Mouse (Mus musculus): ENCODE measurements around the gene Hps3. TPM values are rescaled to one million over a fixed set of nuclear protein-coding genes. Genes with fewer than 3 reads are reported as not detected.
"Not testable (repeated sequence)": the region's sequence is repeated elsewhere in the genome, so short reads cannot be mapped to it uniquely, and the experiment has no call there.

The Hps3 gene
- polyA plus RNA-seq, 1 experiment from 2014 or later = 12.1 TPM

DNA sequence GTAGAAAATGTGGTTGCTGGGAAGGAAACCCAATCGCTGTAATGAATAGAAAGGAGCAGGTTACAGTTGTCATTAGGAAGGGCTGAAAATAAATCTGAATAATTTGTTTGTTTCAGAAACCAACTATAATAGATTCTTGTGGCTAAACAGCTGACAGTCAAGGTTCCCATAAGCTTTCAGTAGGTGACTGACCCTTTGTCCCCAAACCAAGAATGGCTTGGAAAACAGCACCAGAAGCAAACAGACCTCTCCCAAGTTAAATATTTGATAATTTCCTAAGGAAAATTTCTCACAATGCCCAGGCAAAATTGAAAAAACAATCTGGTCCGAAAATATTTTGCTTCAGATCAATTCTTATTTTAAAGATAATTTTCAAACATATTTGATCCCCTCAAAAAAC, 73.8 kb downstream of the Hps3 start:
- Histone ChIP-seq H3K9ac (ENCODE audit: low read length) (no peak overlapping the region), H3K27me3 (ENCODE audit: control insufficient read depth, insufficient read depth, low read length) (no peaks in the 10 kb centered on the region), H3K4me1 (ENCODE audit: control insufficient read depth, insufficient read depth, low read length) (peaks cover 2% of the 10 kb centered on the region; the same call in 1 of the 2 replicates), H3K27ac (ENCODE audit: low read depth, low read length) (no peak overlapping the region), H3K4me3 (ENCODE audit: low read depth, low read length) (no peak overlapping the region), H3K4me2 (no peak overlapping the region), H3K9me3 (ENCODE audit: control insufficient read depth, low read length) (no peaks in the 10 kb centered on the region), H3K36me3 (ENCODE audit: control insufficient read depth, insufficient read depth, low read length) (no peaks in the 10 kb centered on the region)
- 86% methylated on average over 2 of the region's 2 CpGs for WGBS
- ATAC-seq (ENCODE audit: low FRiP score) = no peak
- DNase-seq (ENCODE audit: low spot score, missing footprints) = no peak

DNA sequence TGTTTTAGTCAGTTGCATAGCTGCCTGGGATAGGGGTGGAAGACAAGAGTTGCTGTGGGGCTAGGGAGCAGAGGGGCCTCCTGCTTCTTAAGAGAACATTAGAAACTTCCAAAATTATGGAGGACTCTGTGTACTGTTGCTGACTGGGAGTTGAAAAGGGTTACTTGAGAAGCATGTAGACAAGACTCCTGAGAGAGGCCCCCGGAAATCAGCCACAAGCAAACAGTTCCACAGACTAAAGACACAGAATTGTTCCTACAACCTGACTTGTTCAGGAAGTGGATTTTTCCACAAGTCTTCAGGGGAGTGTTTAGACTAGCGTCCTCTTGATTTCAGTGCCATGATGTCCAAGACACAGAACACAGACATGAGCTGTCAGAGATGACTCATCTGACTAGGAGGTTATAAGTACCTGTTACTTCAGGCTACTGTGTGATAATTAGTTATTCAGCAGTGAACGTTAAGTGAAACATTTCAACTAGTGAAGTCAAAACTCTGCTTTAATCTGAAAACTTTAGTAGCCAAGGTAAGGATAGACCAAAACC, 74.5 kb downstream of the Hps3 start:
- H3K4me3 ChIP-seq (ENCODE audit: low read depth, low read length) = no peak overlapping the region
- no peak overlapping the region for H3K9ac ChIP-seq (ENCODE audit: low read length)
- H3K9me3 ChIP-seq (ENCODE audit: control insufficient read depth, low read length) = no peaks in the 10 kb centered on the region
- ATAC-seq (ENCODE audit: low FRiP score) (no peak), DNase-seq (ENCODE audit: low spot score, missing footprints) (no peak)
- WGBS = 75% methylated on average over 3 of the region's 3 CpGs
- H3K27ac ChIP-seq (ENCODE audit: low read depth, low read length) = no peak overlapping the region
- H3K27me3 ChIP-seq (ENCODE audit: control insufficient read depth, insufficient read depth, low read length) = no peaks in the 10 kb centered on the region
- peaks cover 2% of the 10 kb centered on the region; the same call in 1 of the 2 replicates for H3K4me1 ChIP-seq (ENCODE audit: control insufficient read depth, insufficient read depth, low read length)
- H3K36me3 ChIP-seq (ENCODE audit: control insufficient read depth, insufficient read depth, low read length) = no peaks in the 10 kb centered on the region
- no peak overlapping the region for H3K4me2 ChIP-seq

DNA sequence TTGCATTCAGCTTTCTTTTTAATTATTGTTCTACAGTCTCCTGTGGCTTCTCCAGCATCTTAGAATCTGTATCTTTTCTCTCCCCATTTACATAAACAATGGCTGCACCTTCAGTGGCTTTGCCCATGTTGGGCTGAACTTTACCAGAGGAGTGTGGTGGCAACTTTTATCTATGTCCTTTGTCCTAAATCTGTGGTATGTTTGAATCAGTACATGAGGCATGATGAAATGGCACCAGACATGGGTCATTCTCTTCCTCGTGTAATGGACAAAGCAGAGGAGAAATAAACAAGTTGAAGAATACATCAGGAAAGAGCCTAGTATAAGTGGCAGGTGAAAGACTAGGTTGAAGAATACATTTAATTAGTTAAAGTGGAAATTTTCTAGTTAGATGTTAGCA, 76.1 kb downstream of the Hps3 start:
- no peak overlapping the region for H3K9ac ChIP-seq (ENCODE audit: low read length)
- no peaks in the 10 kb centered on the region for H3K27me3 ChIP-seq (ENCODE audit: control insufficient read depth, insufficient read depth, low read length)
- H3K9me3 ChIP-seq (ENCODE audit: control insufficient read depth, low read length) = no peaks in the 10 kb centered on the region
- DNase-seq (ENCODE audit: low spot score, missing footprints) (no peak), ATAC-seq (ENCODE audit: low FRiP score) (no peak)
- WGBS = 87% methylated on average over 1 of the region's 1 CpGs
- no peak overlapping the region for H3K27ac ChIP-seq (ENCODE audit: low read depth, low read length)
- no peak overlapping the region for H3K4me3 ChIP-seq (ENCODE audit: low read depth, low read length)
- peaks cover 2% of the 10 kb centered on the region; the same call in 1 of the 2 replicates for H3K4me1 ChIP-seq (ENCODE audit: control insufficient read depth, insufficient read depth, low read length)
- H3K4me2 ChIP-seq = no peak overlapping the region
- no peaks in the 10 kb centered on the region for H3K36me3 ChIP-seq (ENCODE audit: control insufficient read depth, insufficient read depth, low read length)

DNA sequence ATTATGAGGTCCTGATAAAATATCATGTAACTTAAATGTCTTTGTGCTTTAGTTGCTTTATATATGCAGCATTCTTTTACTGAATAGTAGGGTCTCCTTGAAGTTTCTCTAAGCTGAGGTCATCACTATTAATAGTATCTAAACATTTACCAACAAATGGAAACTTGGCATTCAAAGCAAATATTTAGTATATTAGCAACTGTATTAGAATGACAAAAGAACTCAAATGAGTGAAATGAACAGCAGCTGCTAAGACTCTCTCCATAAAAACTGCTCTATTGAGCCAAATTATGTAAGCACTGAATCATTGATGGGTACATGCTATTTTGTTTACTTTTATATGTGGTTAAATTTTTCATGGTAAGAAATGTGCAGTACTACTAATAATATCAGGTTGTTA, 77.1 kb downstream of the Hps3 start:
- DNase-seq (ENCODE audit: low spot score, missing footprints) (no peak), ATAC-seq (ENCODE audit: low FRiP score) (no peak)
- no peak overlapping the region for H3K27ac ChIP-seq (ENCODE audit: low read depth, low read length)
- no peaks in the 10 kb centered on the region for H3K36me3 ChIP-seq (ENCODE audit: control insufficient read depth, insufficient read depth, low read length)
- peaks cover 8% of the 10 kb centered on the region; the same call in 1 of the 2 replicates for H3K4me1 ChIP-seq (ENCODE audit: control insufficient read depth, insufficient read depth, low read length)
- no peaks in the 10 kb centered on the region for H3K27me3 ChIP-seq (ENCODE audit: control insufficient read depth, insufficient read depth, low read length)
- H3K4me3 ChIP-seq (ENCODE audit: low read depth, low read length) = no peak overlapping the region
- H3K9me3 ChIP-seq (ENCODE audit: control insufficient read depth, low read length) = no peaks in the 10 kb centered on the region
- no peak overlapping the region for H3K9ac ChIP-seq (ENCODE audit: low read length)
- no peak overlapping the region for H3K4me2 ChIP-seq

DNA sequence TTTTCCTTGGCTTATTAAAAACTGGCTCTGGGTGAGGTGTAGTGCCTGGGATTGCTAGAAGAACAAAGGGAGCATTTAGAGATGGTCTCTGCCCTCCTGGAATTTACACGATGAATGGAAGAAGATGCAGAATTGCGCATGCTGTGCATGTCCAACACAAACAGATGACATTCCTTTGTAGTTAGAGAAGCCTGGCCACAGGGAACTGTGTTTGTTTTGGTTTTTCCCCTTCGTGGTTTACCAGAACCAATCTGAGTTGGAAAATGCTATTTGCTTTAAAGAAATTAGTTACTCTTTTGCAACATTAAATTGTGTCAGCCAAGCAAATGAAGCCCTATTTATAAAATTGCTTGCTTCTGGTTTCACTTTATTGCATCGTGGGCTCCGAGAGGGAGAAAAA, 78.2 kb downstream of the Hps3 start, which contains the start of gene Cp:
Gene Cp (plus strand): TSS at position 170 of the 400 bp plus-strand sequence.
- Histone ChIP-seq H3K9ac (ENCODE audit: low read length) (no peak within 1 kb of the TSS), H3K9me3 (ENCODE audit: control insufficient read depth, low read length) (no peaks in the 10 kb centered on the region), H3K27ac (ENCODE audit: low read depth, low read length) (no peak within 1 kb of the TSS), H3K4me2 (0 out of 2 replicates have a peak within 1 kb of the TSS, but pooled peaks have one; percentile 3), H3K27me3 (ENCODE audit: control insufficient read depth, insufficient read depth, low read length) (no peaks in the 10 kb centered on the region), H3K4me3 (ENCODE audit: low read depth, low read length) (no peak within 1 kb of the TSS), H3K36me3 (ENCODE audit: control insufficient read depth, insufficient read depth, low read length) (no peaks in the 10 kb centered on the region), H3K4me1 (ENCODE audit: control insufficient read depth, insufficient read depth, low read length) (peaks cover 8% of the 10 kb centered on the region; the same call in 1 of the 2 replicates)
- DNase-seq (ENCODE audit: low spot score, missing footprints) (peak; percentile 85), ATAC-seq (ENCODE audit: low FRiP score) (0 out of 2 replicates have a peak, but pooled peaks have one; percentile 35)
- WGBS = 35% methylated on average over 5 of the region's 5 CpGs

DNA sequence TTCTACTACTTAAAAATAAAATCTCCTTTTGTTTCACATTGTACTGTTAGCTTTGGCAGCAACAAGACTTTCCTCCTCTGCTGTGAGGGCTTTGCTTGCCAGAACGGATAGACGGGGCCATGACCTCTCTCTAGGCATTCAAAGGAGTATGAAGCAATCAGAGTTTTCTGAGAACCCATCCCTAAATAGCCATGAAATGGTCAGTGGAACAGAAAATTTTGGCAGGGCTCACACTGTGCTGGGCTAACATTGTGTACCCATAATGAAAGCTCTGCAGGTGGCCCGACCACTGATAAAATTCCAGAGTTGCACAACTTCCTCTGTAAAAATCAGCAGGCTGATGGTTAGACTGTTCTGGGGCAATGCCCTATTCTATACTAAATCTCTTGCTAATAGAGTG, 81.2 kb downstream of the Hps3 start:
- Histone ChIP-seq H3K4me3 (ENCODE audit: low read depth, low read length) (no peak overlapping the region), H3K9ac (ENCODE audit: low read length) (no peak overlapping the region), H3K4me1 (ENCODE audit: control insufficient read depth, insufficient read depth, low read length) (peaks cover 8% of the 10 kb centered on the region; the same call in 1 of the 2 replicates), H3K27me3 (ENCODE audit: control insufficient read depth, insufficient read depth, low read length) (no peaks in the 10 kb centered on the region), H3K27ac (ENCODE audit: low read depth, low read length) (no peak overlapping the region), H3K4me2 (no peak overlapping the region), H3K36me3 (ENCODE audit: control insufficient read depth, insufficient read depth, low read length) (no peaks in the 10 kb centered on the region), H3K9me3 (ENCODE audit: control insufficient read depth, low read length) (no peaks in the 10 kb centered on the region)
- no peak for DNase-seq (ENCODE audit: low spot score, missing footprints)
- ATAC-seq (ENCODE audit: low FRiP score) = peak; percentile 42; the same call in 1 of the 2 replicates
- WGBS = 17% methylated on average over 3 of the region's 3 CpGs

DNA sequence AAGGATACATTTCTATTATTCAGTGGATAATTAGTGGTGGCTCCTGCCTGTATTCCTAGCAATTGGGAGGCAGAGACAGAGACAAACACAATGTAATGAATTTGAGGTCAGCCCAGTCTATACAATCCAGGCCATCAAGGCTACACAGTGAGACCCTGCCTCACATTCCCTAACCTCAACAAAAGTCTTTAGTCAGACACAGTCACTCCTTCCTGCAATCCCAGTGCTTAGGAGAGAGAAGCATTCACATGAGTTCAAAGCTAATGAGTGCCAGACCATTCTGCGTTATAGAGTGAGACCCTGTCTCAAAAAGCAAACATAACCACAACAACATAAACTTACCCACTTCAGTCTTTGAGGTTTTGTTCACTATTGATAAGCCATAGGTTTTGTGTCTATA, 81.7 kb downstream of the Hps3 start:
- Histone ChIP-seq H3K4me1 (ENCODE audit: control insufficient read depth, insufficient read depth, low read length) (peaks cover 8% of the 10 kb centered on the region; the same call in 1 of the 2 replicates), H3K9ac (ENCODE audit: low read length) (no peak overlapping the region), H3K4me3 (ENCODE audit: low read depth, low read length) (no peak overlapping the region), H3K4me2 (no peak overlapping the region), H3K27me3 (ENCODE audit: control insufficient read depth, insufficient read depth, low read length) (no peaks in the 10 kb centered on the region), H3K9me3 (ENCODE audit: control insufficient read depth, low read length) (no peaks in the 10 kb centered on the region), H3K36me3 (ENCODE audit: control insufficient read depth, insufficient read depth, low read length) (no peaks in the 10 kb centered on the region), H3K27ac (ENCODE audit: low read depth, low read length) (no peak overlapping the region)
- DNase-seq (ENCODE audit: low spot score, missing footprints) (no peak), ATAC-seq (ENCODE audit: low FRiP score) (0 out of 2 replicates have a peak, but pooled peaks have one; percentile 16)
- 34% methylated on average over 1 of the region's 1 CpGs for WGBS

DNA sequence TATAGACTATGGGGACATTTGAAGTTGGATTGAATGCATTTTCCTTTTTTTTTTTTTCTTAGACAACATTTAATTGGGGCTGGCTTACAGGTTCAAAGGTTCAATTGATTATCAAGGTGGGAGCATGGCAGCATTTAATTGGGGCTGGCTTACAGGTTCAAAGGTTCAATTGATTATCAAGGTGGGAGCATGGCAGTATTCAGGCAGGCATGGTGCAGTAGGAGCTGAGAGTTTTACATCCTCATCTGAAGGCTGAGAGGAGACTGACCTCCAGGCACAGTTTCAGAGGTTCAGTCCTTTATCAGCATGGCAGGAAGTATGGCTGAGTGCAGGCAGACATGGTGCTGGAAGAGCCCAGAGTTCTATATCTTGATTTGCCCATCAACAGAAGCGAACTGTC, 85.7 kb downstream of the Hps3 start:
- 94% methylated on average over 1 of the region's 1 CpGs for WGBS
- H3K27me3 ChIP-seq (ENCODE audit: control insufficient read depth, insufficient read depth, low read length); ATAC-seq (ENCODE audit: low FRiP score); H3K4me1 ChIP-seq (ENCODE audit: control insufficient read depth, insufficient read depth, low read length); H3K4me3 ChIP-seq (ENCODE audit: low read depth, low read length); H3K36me3 ChIP-seq (ENCODE audit: control insufficient read depth, insufficient read depth, low read length); H3K9ac ChIP-seq (ENCODE audit: low read length); H3K9me3 ChIP-seq (ENCODE audit: control insufficient read depth, low read length); H3K27ac ChIP-seq (ENCODE audit: low read depth, low read length); H3K4me2 ChIP-seq; DNase-seq (ENCODE audit: low spot score, missing footprints): not testable (repeated sequence)

DNA sequence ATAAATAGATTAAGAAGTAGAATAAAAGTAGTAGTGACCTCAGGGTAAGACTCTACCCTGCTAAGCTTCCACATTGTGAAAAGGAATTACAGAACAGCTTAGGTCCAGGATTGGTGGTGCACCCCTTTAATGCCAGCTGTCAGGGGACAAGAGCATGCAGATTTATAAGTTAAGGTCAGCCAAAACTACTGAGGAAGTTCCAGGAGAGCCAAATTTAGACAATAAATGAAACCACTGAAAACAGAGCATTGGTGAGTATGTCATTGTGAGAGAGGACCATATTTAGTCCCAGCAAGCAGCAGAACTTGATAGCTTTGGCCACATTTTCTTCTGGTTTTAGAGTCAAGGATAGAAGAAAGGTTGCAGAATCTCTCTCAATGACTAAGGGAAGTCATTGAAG, 86.6 kb downstream of the Hps3 start:
- H3K27ac ChIP-seq (ENCODE audit: low read depth, low read length) = no peak overlapping the region
- peaks cover 3% of the 10 kb centered on the region; the same call in 1 of the 2 replicates for H3K4me1 ChIP-seq (ENCODE audit: control insufficient read depth, insufficient read depth, low read length)
- DNase-seq (ENCODE audit: low spot score, missing footprints) = no peak
- H3K9me3 ChIP-seq (ENCODE audit: control insufficient read depth, low read length) = no peaks in the 10 kb centered on the region
- no peaks in the 10 kb centered on the region for H3K36me3 ChIP-seq (ENCODE audit: control insufficient read depth, insufficient read depth, low read length)
- no peak overlapping the region for H3K4me2 ChIP-seq
- no peak overlapping the region for H3K4me3 ChIP-seq (ENCODE audit: low read depth, low read length)
- H3K9ac ChIP-seq (ENCODE audit: low read length) = no peak overlapping the region
- ATAC-seq (ENCODE audit: low FRiP score) = no peak
- H3K27me3 ChIP-seq (ENCODE audit: control insufficient read depth, insufficient read depth, low read length) = no peaks in the 10 kb centered on the region
